Mouse (Mus musculus): ENCODE measurements around the gene Lamb3.

Lamb3 gene

DNA sequence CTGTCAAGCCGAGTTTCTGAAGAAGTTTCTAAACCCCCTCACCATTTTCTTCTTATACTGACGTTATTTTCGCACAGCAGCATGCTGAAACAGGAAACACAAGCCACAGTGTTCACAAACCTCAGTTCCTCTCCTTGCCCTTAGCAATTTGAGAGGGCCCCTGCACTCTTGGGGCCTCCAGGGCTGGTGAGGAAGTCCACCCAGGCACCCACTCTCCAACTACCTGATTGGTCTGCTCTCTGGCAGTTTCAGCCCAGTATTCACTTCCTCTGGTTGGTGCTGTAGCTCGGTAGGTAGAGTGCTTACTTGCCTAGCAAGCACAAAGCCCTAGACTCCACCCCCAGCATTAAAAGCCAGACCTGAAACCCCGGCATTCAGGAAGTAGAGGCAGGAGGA lies 6.1 kb upstream of the Lamb3 start, which contains the start of gene Traf3ip3:
Gene Traf3ip3 (minus strand): TSS at position 321 of the 396 bp plus-strand sequence.
- DNase-seq, result peak; percentile 79

- DNase-seq, result no peak
These were observed 3.7 kb upstream of the Lamb3 start for GRCm38 (mm10) chr1:193203821-193204220.

- DNase-seq, result no peak
These were observed 2.1 kb upstream of the Lamb3 start for GRCm38 (mm10) chr1:193205431-193205830.

GRCm38 (mm10) chr1:193208178-193208577 lies 679 bp downstream of the Lamb3 start:
- peak; percentile 74 for DNase-seq

DNA sequence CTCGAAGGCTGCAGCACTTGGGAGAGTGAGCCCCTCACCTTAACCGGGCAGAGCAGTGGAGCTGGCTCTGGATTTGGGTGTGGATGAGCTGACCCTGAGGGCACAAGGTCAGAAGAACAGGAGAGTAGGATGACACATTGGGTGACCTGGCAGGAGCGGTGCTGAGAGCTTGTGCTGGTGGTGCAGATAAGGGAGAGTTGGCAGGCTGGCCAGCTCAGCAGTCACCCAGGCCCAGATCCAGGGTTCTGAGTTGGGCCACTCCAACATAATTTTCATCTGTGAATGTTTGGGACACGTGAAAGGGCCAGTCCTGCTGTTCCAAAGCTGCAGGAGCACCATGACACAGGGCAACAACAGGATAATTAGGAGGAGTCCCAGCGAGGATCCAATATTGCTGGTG lies 3.9 kb downstream of the Lamb3 start:
- peak; percentile 32 for DNase-seq

DNA sequence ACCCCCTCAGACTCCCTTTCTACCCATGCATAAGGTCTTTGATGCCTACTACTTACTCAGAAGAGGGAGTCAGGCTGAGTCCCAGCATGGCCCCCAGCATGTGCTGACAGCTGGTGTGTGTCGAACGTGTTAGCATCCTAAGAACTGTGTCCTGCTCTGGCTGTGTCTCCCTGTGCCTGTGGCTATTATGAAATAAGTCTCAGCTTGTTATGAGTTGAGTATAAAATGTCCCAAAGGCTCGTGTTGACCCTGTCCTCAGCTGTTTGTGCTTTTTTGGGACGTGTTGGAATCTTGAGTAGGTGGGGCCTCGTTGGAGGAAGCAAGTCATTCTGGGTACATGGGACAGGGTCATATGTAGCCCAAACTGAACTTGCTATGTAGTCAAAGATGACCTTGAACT lies 6.6 kb downstream of the Lamb3 start:
- peak; percentile 54 for DNase-seq

DNA sequence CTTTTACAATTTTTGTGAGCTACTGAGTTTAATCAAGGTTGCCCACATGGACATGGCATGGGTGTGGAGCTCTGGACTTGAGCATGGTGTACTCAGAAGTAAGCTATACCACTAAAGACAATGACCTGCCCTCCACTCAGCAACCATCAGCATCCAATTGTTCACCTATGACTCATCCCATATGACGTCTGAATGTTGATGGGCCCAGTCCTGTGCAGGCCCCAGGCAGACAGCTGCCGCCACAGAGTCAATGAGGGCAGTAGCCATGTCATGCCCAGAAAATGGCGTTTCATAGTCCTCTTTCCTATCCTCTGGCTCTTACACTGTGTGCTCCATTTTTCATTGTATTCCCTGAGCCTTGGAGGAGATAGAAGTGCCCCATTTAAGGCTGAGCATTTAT lies 8.5 kb downstream of the Lamb3 start:
- DNase-seq, result no peak

GRCm38 (mm10) chr1:193220408-193220807 lies 12.9 kb downstream of the Lamb3 start:
- no peak for DNase-seq

- no peak for DNase-seq
These were observed 18.0 kb downstream of the Lamb3 start for GRCm38 (mm10) chr1:193225531-193225930.

- no peak for DNase-seq
These were observed 18.6 kb downstream of the Lamb3 start for GRCm38 (mm10) chr1:193226114-193226513.

- no peak for DNase-seq
These were observed 19.4 kb downstream of the Lamb3 start for GRCm38 (mm10) chr1:193226724-193227522.

DNA sequence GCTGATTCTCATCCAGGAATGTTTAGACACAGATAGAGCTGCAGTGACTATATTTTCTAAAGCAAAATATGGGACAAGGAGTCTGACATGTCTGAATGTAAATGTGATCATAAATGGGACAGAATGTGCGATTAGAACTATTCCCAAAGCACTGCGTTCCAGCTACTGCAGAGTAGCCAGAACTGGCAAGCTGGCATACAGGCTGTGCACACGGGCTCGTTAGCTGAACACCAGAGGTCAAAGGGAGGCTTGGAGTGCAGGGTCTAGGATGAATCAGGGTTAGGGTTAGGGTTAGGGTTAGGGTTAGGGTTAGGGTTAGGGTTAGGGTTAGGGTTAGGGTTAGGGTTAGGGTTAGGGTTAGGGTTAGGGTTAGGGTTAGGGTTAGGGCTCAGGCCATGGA lies 20.0 kb downstream of the Lamb3 start:
- DNase-seq, result no peak

DNA sequence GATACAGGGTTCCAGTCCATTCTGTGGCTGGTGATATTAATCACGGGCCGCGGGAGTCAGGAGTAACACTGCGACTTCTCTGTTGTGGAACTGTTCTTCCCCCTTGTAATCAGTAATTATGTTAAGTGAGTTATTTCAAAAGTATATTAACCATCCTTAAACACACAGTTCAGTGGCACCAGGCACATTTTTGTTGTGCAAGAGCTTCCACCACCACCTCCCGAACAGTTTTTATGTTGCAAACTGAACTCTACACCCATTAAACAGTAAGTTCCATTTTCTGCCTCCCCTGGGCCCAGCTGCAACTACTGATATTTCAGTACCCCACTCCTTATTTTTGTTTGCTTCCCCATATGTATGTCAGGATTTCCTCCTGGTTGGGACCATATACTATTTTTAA lies 22.1 kb downstream of the Lamb3 start:
- DNase-seq, result no peak

GRCm38 (mm10) chr1:193230531-193230930 lies 23.0 kb downstream of the Lamb3 start:
- no peak for DNase-seq

DNA sequence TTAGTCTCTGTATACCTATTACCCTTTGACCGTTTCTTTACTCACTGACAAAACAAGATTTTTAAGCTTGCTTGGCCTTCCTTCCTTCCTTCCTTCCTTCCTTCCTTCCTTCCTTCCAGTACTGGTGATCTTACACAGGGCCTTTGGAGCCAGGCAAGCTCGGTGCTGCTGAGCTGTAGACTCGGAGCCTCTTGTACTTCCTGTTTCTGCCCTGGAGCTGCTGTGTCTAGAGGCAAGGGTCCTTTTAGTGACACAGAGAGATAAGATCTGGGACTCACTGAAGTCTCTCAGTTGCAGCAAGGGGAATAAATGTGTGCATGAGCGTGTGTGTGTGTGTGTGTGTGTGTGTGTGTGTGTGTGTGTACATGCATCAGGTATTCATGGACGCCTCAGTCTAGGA lies 23.4 kb downstream of the Lamb3 start:
- no peak for DNase-seq

GRCm38 (mm10) chr1:193232732-193233131 lies 25.2 kb downstream of the Lamb3 start:
- DNase-seq, result no peak

GRCm38 (mm10) chr1:193234130-193234645 lies 26.7 kb downstream of the Lamb3 start:
- DNase-seq, result peak; percentile 20

- no peak for DNase-seq
These were observed 27.4 kb downstream of the Lamb3 start for GRCm38 (mm10) chr1:193234930-193235329.

DNA sequence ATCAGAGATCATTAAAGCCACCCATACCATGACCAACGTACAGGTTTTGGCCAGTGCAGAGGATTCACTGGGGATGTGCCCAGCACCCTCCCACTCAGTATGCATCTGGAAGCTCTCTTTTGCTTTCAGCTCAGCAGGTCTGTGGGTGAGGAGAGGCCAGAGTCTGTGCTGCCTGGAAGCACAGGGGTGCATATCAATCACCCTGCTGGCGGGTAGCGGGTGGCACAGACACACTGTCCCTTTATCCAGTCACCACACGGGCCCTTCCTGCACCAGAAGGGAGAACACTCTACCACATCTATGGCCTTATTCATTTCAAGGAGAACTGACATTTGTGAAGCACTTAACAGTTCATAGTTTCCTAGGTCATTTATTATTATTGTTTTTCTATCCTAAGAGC lies 30.9 kb downstream of the Lamb3 start:
- no peak for DNase-seq

DNA sequence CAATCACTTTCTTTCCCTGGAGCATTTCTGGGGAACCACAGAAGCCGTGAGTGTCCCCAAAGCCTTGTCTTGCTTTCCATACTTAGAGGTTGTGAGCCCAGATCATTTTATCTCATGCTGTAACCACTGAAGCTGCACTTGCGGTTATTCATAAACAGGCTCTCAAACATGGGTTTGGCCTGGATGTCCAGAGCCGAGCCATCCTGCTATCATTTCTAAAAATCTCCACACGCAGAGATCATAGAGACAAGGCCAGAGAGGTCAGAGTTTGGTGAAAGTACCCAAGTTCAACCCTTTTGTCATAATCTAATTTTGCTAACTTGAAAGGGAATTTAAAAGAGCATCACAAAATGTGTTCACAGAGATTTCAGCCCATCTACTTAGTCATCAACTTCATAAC lies 33.9 kb downstream of the Lamb3 start:
- DNase-seq, result no peak

GRCm38 (mm10) chr1:193242238-193242637 lies 34.7 kb downstream of the Lamb3 start:
- peak; percentile 91 for DNase-seq

GRCm38 (mm10) chr1:193242863-193243262 lies 35.4 kb downstream of the Lamb3 start:
- peak; percentile 44 for DNase-seq

DNA sequence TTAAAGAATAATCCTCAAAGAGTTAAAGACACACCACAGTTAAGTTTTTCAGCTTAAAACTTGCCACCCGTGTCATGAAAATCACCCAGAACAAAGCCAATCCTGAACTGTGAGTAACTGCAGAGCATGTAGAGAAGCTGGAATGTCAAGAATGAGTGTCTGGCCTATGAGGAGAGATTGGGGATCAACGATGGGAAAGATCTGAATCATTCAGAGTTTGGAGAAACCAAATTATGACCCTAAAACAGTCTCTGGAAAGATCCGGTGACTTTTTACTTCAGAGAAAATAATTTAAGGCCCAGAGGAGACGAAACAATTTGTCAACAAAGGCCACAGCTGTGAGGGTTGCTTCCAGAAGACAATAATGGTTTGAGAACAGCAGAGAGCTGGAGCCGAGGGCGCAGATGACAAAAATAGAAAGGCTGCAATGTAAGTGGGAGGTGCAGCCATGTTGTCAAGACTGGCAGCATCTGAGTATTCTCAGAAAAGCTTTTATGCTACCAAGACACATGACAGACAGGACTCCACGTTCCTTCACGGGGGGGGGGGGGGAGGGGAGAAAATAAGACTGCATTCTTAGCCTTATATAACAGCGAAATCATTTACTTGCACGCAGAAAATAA lies 36.2 kb downstream of the Lamb3 start:
- DNase-seq, result no peak

DNA sequence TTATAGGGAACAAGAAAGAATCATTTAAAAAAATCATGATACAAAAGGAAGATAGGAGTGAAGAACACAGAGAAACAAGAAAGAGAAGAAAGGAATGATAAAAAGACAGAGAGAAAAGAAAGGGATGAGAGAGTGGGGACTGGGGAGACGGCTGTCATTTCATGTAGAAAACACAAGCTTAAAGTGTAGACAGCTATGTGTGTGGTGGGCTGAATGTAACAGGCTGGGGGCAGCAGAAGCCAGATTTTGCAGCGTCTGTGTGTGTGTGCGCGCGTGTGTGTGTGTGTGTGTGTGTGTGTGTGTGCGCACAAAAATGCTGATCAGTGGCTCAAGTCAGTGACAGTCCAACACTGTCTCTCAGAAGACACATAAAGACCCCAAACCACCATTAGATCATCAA lies 36.7 kb downstream of the Lamb3 start:
- DNase-seq, result no peak
